Mouse (Mus musculus) cerebellum, adult 2 months (tissue): Measurements from ENCODE around the gene Zfp68.

ENCODE experiments used
- CTCF ChIP-seq: fragments of 200-500 bp; IDR thresholded peaks from 2 replicates; pipeline ENCODE4 v1.5.1; 2011; ENCODE audit warnings: low read depth, mild to moderate bottlenecking, control low read depth, low read length, moderate library complexity, borderline replicate concordance; ENCODE audit not compliant: insufficient read depth
- POLR2A ChIP-seq: fragments of 200-500 bp; IDR thresholded peaks from 2 replicates; pipeline ENCODE4 v1.6.1; 2011; ENCODE audit warnings: low read length, control low read depth, borderline replicate concordance; ENCODE audit not compliant: insufficient read depth

GRCm38 (mm10) chr5:138641761-138642160 is 22.2 kb upstream of the Zfp68 start:
- TF ChIP-seq POLR2A: no peak
- TF ChIP-seq CTCF: no peak
